Mouse (Mus musculus): ENCODE data around the gene Npas3. TPM values are rescaled to one million over a fixed set of nuclear protein-coding genes. Genes with fewer than 3 reads are reported as not detected.

Gene Npas3
- total RNA-seq, 4 experiments from 2014 or later = 1.9 to 4.7 (median 2.8) TPM

DNA sequence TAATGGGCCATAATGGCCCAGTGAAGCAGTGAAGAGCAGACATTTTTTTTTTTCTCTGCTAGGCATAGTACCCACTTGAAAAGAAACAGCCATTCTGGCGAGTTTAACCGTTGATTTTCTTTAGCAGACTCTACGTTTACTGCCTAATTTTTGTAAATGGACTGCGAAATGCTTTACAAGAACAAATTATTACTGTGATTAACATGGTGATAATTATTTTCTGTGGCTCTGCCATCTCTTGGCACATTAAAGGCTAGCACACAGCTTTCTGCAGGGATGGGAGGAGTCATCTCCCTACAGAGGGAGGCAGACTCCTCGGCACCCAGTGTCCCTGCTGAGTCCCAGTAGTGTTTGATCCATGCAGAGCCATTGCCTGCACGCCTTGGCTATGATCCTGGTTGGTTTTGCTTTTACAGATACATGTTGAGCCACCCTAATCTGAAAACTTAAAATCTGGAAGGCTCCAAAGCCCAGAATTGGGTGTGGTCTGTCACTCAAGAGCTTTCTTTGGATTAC, 341.0 kb downstream of the Npas3 start:
- DNase-seq = no peak

DNA sequence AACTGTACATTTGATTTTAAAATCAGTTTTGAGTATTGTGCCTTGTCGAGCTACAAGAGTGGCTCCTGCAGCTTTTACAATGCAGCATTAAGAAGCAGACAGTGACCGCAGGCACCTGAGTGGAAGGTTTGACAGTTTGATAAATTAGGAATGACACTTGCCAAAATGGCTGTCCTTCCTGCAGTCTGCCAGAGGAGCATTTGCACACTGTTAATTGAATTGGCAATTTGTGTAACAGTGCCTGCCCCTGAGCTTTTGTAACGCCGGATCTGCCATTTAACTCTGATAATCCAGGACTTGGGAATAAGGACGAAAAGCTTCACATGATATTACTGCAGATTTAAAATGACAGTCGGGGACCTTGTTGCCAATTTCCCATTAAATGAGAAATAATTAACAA, 357.2 kb downstream of the Npas3 start:
- no peak for DNase-seq

DNA sequence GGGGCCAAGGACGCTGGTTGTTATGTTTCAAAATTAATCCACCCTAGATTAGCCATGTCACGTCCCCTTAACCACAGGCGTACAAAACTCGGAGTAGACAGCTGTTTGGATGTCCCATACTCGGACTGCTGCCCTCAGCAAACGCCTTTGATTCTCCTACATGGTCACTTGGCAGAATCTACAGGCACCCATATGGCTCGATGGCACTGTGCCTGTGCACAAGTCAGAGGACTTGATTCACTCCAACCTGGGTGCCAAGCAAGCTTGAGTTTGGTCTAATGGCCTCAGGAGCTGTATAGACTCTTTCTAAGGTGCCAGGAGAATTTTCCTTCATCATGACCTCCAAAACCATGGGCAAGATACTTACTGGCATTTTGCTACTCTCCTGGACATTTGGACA, 363.6 kb downstream of the Npas3 start:
- no peak for DNase-seq

DNA sequence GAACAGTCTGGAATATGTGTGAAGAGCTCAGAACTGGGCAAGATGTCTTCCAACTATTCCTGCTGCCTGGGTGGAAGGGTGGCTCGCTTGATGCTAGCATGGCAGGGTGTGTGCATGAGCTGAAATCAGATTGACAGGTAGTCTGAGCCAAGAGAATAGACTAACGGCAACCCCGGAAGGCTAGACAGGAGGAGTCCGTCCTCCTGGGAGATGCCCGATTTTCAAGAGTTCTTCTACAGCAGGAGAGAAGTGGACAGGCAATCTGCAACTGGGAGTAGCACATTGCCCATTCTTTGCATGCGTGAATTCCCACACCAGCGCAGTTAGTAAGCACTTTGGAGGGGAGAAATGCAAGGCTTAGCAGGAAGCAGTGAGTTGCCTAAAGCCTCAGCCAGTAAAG, 372.8 kb downstream of the Npas3 start:
- no peak for DNase-seq

DNA sequence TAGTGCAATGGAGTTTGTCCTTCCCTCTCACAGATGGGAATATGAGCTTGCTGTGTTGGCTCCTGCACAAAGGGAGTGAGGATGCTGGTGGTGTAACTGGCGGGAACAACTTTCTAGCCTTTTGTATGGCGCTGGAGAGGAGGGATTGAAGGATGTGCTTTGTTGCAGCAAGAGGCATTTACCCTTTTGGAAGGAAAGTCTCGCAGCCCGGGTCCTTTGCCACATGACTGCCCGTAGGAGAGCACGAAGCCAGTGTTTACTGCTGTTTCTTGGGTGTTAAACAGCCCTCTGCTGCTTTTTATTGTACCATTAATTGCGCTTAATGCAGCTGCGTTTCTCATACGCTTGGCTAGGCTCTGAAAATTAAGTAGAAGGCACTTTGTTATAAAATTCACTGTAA, 375.3 kb downstream of the Npas3 start:
- no peak for DNase-seq

DNA sequence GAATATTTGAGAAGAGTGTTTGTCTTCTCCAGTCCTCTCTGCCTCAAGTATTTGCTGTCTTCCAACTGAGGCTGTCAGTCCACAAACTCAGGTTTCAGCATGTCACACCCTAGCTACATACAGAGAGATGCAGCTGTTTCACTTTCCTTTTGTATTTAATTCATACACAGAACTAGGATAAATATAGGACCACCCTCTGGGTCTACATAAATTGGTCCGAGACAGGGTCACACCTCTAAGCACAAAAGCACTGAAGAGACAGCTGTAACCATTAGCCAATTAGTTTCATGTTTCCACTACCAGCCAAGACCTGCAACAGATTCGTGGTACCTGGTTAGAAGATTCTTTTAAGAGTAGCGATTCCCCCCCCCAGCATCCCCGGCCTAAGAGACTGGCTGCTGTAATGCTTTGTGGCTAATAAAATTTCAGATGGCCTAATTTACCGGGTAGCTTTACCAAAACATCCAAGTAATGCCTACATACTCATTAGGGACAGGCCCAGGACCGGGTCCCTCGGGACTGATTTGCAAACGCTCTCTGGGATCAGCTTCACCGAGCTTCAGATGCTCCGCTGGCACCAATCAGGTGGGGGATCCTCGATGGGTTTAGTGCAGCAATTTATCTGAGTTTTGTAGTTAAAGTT, 376.0 kb downstream of the Npas3 start:
- no peak for DNase-seq

DNA sequence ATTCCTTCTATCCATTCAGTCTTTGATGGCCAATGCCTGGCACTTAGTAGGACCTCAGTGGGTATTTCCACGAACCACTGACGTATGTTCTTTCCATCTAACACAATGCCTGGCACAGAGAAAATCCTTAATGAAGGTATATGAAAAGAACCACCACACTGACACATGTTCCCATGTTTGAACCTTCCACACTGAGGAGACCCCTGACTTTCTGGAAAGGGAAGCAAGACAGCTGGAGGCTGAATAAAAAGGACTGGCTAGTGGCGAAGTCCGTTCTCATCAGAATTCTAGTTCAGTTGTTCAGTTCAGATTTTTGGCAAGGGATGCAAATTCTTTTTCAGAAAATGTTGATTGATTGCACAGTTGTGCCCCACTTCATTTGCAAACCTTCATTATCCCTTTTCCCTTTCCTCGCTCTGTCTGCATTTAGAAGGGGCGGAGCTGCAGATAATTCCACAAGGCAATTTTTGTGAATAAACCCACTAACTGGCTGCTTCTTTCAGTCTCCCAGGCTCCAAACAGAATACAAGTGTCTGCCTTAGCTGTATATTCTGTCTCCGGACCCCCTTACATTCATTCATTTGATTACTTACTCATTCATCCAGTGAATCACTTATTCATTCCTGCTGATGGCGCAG, 381.1 kb downstream of the Npas3 start:
- no peak for DNase-seq

DNA sequence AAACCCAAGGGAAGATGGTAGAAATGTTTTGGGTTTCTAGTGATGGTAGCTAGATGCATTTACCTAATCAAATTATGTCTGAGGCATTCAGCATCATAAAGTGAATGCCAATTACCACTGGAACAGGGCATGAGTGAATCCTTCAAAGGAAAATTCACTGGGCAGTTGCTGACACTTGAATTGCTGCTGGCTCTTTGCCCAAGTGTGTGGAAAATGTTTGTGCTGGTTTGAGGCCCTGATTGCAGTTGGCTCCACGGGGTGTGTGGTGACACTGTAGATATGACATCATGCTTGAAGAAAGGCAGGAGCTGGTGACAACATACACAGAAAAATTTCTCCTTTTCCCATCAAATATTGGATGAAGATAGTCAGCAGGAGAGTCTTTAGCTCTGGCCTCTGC, 382.1 kb downstream of the Npas3 start:
- no peak for DNase-seq

DNA sequence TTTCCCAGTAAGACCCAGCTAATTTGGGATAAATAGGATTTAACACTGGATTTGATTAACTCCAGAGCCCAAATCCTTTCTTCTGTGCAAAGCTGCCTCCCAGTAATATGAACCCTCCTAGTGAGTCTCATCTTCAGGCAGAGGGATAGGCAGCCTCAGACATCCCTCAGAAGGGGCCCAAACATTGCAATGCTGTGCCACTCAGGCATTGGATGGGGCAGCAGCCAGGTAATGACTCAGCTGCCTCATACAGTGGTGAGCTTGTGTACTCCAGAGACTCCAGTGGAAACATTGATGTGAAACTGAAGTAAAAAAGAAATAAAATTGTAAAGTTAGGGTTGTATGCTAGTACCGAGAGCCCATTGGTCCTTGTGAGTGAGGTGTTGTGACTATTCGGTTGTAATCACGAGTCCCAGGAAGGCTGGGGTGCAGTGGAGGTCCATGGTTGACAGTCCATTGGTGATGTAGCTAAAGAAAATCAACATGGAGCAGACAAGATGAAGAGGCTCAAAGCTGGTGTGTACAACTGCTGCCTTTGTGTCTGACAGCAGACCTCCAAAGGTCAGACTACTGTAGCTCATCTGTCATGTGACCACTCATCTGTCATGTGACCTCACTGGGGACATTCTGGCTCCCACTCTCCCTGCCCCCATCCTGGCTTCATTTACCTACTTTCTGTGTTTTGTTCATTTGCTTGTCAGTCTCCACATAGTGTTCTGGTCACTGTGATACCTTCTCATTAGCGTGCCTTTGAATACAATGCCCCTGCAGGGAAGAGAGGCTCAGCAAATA, 383.0 kb downstream of the Npas3 start:
- DNase-seq = no peak

DNA sequence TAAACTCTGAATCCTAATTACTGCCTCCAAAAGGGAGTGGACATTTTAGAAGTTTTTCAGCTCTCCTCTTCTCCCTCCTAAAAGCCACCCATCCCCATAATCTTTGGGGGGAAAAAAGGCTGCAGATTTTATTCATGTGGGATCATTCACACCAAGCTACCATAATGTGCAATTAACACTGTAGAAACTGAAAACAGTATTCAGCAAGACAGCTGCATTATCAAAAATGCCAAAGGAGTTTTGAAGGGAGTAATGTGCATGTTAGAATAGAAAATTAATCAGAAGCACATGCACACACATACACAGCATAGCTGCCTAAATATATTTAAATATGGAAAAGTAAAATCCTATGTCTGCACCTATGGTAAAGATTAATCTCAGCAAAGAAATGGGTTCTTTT, 390.1 kb downstream of the Npas3 start:
- DNase-seq = no peak

DNA sequence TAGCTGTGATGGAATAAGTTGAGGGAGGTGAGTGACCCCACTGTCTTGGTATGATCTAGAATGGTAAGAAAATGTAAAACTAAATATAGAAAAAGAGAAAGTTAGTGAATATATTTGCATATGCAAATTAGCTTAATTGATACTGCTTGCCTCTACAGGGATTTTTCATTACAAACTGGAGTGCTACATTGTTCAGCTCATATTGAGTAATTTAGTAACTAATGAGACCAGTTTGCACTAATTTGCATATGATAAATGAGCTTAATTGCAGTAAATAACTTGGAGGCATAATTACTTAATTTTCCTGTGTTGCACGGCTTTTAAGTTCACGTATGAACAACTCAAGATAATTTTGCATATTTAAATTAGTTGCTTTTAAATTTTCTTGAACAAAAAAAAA, 398.8 kb downstream of the Npas3 start:
- DNase-seq = no peak

DNA sequence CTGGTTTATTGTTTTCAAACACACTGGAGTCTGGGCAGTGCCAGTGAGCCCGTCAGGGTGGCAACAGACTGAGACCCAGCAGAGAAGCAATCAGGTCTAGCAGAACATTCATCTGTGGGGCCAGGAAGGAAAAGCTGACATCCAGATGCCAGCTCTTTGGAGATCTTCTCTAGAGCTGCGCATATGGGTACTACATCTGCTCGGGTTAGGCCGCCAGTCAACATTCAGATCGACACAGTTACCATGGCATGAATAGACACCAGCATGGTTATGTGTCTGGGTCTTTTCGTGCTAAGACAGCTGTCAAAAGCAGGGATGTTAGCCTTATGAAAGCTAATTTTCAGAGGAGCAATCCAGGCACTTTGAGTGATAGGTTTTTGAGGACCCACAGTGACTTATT, 407.8 kb downstream of the Npas3 start:
- DNase-seq = no peak

DNA sequence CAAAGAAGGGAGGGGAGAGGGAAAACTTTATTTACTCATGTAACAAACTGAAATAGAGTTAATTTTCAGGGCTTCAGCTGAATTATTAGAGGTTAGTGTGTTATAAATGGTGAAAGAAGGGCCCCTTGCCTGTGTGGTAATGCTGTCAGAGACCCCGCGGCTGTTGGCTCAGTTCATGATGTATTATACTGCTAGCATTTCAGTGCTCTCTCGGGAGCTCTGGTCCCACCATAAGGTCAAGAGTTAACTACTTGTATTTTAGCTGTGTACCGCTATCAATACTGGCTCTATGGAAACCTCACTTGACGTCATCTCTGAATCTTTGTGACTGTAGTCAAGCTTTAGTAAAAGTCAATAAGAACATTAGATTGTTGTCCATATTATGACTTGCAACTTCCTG, 415.6 kb downstream of the Npas3 start:
- DNase-seq = no peak

DNA sequence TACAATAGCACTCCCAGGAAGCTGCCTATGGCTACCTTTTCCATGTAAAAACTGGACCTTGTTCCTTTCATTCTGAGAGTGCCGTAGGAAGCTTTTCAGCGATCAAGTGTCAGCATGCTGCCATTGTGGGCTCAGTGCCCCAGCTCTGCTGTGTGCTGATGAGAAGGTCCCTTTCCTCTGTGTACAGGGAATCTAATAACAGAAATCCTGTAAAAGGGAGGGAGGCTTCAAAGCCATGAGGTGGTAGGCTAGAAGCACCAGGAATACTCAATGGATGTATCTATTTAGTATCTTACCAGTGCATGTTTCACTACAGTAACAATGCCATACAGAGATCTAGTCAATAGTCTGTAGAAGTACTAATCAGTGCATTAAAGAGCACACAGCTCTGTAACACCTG, 423.4 kb downstream of the Npas3 start:
- no peak for DNase-seq

DNA sequence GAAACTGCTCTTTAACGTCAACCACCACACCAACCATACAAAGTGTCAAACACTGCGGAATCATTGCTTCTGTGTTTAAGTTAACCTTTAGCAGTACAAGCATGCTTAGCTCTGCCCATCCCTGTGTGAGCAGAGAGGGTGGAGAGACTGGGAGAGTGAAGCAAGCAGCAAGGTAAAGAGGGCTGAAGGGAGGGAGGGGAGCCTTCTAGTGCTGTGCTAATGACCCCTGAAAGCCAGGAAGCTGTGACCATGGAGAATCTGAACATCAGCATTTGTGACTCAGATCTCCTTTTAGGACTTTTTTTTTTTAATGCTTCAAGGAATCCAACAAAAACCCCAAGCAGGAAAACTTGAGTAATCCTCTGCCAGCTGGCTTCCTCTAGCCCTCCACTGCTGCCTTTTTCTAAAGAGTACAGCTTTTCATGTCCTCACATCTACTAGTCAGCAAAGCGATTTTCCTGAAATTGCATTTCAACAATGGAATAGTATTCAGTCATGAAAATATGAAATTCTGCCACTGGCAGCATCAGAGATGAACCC, 428.7 kb downstream of the Npas3 start:
- no peak for DNase-seq

DNA sequence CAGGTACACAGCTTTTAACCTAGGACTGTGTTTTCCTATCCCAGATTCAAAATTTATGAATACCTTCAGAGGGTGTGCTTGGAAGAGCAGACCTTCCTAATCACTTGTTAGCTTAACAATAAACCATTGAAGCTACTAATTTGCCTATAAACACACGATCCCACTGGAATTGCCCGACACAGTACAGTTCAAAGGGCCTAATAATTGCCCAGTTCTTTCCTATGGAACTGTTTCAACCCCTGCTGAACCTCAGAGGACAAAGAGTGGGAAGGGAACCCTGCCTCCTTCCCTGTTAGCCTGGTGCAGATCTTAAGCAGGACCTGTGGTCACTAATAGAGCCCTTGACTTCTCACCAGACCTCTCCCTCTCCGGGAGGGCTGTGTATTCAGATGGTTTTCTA, 429.7 kb downstream of the Npas3 start:
- no peak for DNase-seq

DNA sequence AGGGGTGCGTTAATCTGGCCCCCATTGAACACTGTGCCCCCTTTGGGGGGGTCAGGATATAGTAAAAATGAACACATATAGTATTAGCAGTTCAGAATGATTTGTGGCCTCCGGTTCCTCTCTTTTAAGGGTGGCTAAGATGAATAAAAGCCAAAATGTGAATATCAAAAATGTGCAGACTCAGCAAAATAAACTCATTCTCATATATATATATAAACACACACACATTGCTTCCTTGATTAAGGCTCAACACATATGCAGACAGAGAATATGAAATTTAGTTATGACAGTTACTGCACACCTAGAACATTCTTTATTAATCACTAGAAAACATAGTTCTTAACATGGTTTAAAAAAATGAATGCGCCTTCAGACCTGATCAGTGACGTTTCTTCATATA, 430.7 kb downstream of the Npas3 start:
- no peak for DNase-seq

DNA sequence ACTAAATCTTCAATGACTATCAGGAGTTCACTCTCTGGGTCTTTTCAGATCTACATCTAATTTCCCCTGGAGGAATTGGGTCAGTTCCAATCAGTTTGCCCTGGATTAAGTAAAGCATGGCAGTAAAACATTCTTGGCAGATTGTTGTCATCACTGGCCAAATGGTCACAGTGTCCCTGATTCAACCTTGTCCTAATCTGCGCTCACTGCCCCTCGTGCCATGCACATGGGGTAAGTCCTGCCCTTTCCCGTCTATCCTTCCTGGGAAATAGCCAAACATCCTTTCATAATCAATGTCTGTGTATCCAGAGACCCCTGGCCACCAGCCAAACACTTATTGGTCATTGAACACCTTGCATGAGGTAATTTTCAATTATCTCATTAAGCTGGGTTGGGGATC, 432.0 kb downstream of the Npas3 start:
- peak; percentile 56 for DNase-seq

DNA sequence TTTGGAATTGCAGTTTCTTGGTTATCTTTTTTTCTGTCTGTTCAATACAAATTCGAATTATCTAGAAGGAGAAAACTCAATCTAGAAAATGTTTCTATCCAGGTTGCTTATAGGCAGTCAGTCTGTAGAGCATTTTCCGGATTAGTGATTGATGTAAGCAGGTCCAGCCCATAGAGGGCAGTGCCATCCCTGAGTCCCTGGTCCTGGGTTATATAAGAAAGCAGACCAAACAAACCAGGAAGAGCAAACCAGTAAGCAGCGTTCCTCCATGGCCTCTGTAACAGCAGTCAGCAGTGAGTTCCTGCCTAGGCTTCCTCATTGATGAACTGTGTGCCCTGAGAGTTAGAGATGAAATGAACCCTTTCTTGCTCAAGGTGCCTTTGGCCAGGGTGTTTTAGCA, 433.6 kb downstream of the Npas3 start:
- DNase-seq = no peak

DNA sequence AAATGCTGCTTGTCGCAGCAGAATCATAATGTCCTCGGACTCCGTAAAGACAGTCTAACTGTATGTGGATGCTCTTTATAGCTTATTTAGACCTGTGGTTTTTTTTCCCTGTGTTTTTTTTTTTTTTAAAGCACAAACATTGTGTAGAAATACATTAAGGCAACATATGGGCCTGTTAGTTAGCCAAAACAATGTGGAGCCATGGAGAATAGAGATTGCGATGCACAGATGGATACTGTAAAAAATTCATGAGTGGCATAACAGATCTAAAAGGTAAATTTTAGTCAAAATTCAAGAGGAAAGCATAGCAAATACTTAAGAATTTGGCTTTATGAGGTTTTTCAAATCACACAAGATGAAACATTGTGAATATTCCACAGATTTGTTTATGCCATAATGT, 444.0 kb downstream of the Npas3 start:
- no peak for DNase-seq

DNA sequence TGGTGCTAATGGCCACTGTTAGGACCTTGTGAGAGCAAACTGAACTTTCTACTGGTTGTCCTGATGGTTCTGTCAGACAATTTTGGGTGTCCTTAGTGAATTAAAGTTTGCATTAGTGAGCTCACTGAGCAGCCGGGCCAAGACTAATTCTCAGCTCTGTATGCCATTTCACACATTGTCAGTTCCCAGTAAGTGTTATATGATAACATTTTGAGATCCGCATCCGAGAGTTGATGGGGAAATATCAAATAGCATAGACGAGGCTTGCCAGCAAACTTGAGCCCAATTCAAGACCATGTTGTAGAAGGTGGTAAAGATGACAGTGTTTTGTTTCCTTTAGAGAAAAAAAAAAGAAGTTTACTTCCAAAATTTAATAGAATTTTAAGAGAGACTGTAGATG, 445.9 kb downstream of the Npas3 start:
- no peak for DNase-seq

DNA sequence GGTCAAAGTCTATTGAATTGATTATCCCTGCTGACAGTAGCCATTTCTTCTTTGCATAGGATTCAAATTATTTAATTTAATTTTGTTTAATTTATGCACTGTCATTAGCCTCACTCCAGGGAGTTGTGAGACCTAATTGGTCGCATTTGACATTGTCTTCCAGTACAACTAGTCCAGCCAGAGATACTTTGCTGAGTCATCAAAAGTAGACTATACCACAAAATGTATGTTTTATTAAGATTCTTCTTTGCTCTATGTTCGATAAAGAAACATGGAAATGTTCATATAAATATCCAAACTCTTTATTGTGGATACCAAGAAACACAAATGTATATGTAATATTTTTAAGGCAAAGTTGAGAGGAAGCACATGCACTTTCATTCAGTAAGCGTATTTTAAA, 446.8 kb downstream of the Npas3 start:
- DNase-seq = no peak

DNA sequence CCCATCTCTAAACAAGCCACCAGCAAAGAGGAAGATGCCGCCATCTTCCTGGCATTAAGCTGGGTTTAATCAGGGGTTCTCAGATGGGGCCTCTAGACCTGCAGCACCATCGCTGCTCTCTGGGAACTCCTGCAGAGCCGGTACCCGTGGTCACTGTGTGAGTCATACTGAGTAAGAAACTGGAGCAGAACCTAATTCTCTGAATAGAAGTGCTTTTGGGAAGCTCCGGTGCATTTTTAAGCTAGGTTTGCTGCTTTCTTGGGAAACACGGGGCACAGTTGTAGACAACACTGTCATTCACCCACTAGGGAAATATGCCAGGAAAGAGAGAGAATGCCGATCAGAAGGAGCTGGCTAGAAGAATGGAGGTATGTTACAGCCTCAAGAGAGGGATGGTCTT, 449.2 kb downstream of the Npas3 start:
- DNase-seq = no peak
